Mouse (Mus musculus) liver, embryonic 15.5 days (tissue): ENCODE results near the gene Edar. TPM values are rescaled to one million over a fixed set of nuclear protein-coding genes. Genes with fewer than 3 reads are reported as not detected.

Source experiments
- polyA plus RNA-seq: library from polyadenylated mRNA; unstranded; fragments of >200 nt; fragmentation: Nextera tagmentation; extraction: Ambion mirVana; gene quantifications from 2 replicates; pipeline ENCODE4 v1.2.1, GENCODE M21; 2015

The Edar gene
- polyA plus RNA-seq, 1 experiment from 2014 or later: not detected

Other genes with a start within 250 kb of the Edar start
- 18.9 and 19.2 TPM in 2 replicates for gene Ranbp2, start 228.7 kb downstream of the Edar start, polyA plus RNA-seq
- 2.4 and 2.5 TPM in 2 replicates for gene Ccdc138, start 177.7 kb downstream of the Edar start, polyA plus RNA-seq
- gene Gm17542, start 42.6 kb upstream of the Edar start, polyA plus RNA-seq: not detected in 2 replicates
- 0.03 and 0.05 TPM in 2 replicates for gene Sh3rf3, start 137.7 kb upstream of the Edar start, polyA plus RNA-seq